Mouse (Mus musculus): ENCODE measurements around the gene 4931428L18Rik. TPM values are rescaled to one million over a fixed set of nuclear protein-coding genes. Genes with fewer than 3 reads are reported as not detected.
A peak's percentile ranks its signal among the peaks of the same experiment; 100 is the strongest.

Gene 4931428L18Rik
- total RNA-seq, 2 experiments from 2014 or later, result not detected

DNA sequence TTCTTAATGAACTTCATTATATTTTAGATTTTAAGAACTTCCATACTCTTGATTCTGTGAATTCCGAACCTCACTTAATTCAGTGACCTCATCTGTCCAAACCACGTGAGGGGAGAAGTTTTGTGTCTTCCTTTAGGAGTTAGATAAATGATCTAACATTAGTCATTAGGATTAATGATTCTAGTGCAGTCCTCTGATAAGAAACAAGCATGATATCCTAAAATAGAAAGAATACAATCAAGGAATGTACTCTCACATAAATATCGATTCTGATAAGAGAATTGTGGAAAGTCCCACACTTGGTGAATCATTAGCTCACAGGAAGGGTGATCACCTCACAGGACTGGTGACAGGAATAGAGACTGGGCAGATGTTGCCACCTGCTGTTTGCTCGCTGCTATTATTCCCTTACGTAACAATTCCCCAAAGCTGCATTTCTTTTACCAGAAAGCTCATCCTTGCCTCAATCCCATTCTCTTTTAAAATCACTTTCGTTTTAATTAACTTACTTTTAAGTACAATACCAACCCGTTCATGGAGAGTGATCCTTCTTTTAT is 68.6 kb downstream of the 4931428L18Rik start:
- intact Hi-C loops (cut with DNase I), result no loop called here
- DNase-seq, result peak; percentile 41

GRCm38 (mm10) chr1:31152799-31153426 is 69.6 kb downstream of the 4931428L18Rik start:
- DNase-seq, result no peak
- intact Hi-C loops (cut with DNase I), result no loop called here

DNA sequence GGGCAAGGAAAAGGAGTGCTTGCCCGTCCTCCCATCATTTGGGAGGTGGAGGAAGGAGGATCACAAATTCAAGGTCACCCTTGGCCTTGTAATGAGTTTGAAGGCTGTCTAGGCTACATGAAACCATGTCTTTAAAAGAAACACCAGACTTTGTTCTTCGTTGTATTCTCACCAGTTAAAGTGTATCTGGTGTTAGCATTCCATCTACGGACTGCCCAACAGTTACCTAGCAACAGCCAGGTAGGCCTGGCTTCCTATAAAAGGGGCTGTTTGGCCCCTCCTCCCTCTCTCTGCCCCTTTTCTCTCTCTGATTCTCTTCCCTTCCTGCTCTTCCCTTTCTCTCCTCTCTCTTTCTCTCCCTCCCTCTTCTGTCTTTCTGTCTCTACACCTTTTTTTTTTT is 71.9 kb downstream of the 4931428L18Rik start:
- intact Hi-C loops (cut with DNase I), result no loop called here

GRCm38 (mm10) chr1:31149671-31150070 is 72.8 kb downstream of the 4931428L18Rik start:
- no peak for DNase-seq
- intact Hi-C loops (cut with DNase I), result no loop called here

More for the DNA sequence above, 71.9 kb downstream of the 4931428L18Rik start:
- no peak for DNase-seq

DNA sequence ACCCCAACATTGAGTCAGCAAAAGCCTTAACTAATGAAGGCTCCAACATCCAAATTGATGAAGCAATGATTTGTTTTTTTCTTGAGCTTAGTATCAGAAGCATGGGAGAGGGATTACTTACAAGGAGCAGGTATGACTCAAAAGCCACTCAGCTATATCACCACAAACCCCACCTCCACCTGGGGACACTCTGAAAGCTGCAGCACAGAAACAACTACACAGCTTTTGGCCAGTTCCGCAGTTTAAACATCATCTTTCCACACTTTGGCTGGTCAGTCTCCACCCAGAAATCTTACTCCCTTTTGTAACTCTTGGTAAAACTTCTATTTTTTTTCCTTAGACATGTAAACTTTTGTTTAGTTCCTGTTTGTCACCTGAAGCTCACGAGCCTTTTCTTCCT is 78.9 kb downstream of the 4931428L18Rik start:
- intact Hi-C loops (cut with DNase I), result no loop called here
- DNase-seq, result no peak

DNA sequence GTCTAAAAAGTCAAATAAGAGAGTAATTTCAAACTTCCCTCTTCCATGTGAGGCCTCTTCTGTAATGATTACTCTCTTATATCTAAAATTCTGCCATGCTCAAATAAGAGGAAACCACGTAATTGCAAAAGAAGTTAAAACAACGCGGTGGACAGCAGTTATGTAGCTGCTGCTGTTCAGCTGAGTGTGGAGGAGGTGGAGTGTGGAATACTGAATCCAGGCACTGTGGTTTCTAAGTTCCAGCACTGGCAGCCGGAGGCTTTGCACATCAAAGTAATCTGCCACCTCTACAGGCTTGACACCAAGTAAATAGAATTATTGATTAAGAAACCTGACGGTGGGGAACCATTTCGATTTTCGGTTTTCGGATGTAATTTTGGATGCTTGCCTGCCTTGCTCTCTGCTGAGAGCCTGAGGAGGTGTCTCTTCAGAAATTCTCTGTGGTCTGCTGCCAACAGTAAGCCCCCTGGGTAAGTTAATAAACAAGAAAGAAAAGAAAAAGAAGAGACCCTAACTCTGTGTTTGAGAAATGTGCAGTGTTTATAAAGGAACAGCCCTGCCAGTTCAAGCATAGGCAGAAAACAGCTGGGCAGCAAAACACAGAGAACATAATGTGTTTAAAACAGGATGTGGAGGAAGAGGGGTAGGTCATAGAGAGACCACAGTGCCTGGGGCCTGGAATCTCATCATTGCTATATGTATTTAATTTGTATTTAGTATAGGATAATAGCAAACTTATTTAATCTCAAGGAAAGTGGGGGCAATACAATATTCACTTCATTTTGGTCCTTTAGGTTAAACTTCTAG is 80.0 kb downstream of the 4931428L18Rik start:
- intact Hi-C loops (cut with DNase I), result no loop called here
- no peak for DNase-seq

- intact Hi-C loops (cut with DNase I), result no loop called here
- no peak for DNase-seq
Observed at GRCm38 (mm10) chr1:31138387-31138786, 84.1 kb downstream of the 4931428L18Rik start.

GRCm38 (mm10) chr1:31113466-31113865 is 109.0 kb downstream of the 4931428L18Rik start:
- no peak for DNase-seq
- intact Hi-C loops (cut with DNase I), result no loop called here

DNA sequence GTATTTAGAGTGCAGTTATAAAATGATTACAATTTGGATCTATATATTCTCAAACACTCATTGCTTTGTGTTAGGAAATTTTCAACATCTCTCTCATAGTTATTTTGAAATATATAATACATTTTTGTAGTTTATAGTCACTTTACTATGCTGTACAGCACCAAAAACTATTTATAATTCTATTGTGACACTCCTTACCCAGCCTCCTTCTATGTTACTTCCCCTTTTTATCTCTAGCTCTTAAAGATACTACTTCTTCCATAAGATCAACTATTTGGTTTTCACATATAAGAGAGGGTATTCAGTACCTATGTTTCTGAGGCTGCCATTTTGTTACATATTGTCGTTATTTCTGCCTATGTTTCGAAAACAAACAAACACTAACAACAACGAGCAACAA is 114.5 kb downstream of the 4931428L18Rik start:
- DNase-seq, result no peak
- intact Hi-C loops (cut with DNase I), result no loop called here

- peak; percentile 64 for DNase-seq
Observed at GRCm38 (mm10) chr1:31102863-31103657, 119.4 kb downstream of the 4931428L18Rik start.

DNA sequence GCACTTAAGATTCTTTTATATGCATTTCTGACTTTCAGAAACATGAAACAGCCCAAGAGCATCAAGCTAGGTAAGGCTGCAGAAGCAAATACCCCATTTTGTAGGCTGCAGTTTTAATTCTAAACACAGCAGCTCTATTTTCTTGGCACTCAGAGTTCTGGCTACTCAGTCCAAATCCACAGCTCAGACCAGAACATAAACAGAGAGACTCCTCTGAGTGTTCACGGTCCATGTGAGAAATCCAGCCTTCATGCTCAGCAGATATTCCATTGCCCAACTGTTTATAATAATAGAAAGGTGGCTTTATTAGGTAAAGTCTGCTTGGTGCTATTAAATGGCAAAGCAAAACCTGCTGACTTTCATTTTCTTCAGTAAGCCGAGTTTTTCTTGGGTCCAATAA is 120.2 kb downstream of the 4931428L18Rik start:
- intact Hi-C loops (cut with DNase I), result no loop called here
- DNase-seq, result no peak

More at GRCm38 (mm10) chr1:31102863-31103657, 119.4 kb downstream of the 4931428L18Rik start:
- intact Hi-C loops (cut with DNase I), result no loop called here

DNA sequence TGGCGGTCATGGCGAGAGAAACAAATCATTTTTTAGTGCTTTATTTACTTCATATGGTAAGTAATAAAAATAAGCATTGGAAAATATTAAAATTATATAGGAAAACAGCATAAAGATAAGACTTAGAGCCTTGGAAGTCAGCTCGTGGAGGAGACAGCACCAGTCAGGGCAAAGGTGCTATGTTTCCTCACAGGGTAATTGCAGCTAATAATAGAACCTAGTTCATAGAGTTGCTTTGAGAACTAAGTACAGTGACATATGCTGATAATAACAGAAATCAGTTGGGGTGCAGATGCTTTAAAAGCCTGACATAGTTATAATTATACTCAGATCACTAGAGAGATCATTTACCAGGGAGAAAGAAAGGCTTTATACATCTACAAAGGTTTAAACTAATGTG is 125.3 kb downstream of the 4931428L18Rik start:
- no peak for DNase-seq
- intact Hi-C loops (cut with DNase I), result no loop called here

GRCm38 (mm10) chr1:31096466-31096793 is 126.1 kb downstream of the 4931428L18Rik start:
- intact Hi-C loops (cut with DNase I), result no loop called here
- DNase-seq, result no peak

GRCm38 (mm10) chr1:31095706-31096465 is 126.6 kb downstream of the 4931428L18Rik start:
- intact Hi-C loops (cut with DNase I), result no loop called here
- no peak for DNase-seq

GRCm38 (mm10) chr1:31094792-31095191 is 127.7 kb downstream of the 4931428L18Rik start:
- no peak for DNase-seq
- intact Hi-C loops (cut with DNase I), result no loop called here

DNA sequence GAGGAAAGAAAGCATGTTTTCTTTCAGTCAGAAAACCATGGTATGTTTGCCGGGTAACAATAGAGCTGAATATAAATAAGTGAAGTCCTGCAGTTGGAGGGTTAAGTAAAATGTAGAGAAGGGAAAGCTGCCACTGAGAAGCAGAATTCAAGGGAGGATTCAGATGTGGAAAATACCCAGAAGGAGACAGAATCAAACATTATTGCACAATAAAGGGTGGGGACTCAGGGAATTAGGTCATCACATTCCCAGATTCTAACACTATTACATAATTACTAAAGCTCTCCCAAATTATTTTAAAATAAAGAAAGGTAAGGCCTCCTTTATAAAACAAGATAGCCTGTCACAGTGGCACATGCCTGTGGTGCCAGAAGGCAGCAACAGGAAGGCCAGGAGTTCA is 128.5 kb downstream of the 4931428L18Rik start:
- no peak for DNase-seq
- intact Hi-C loops (cut with DNase I), result no loop called here

DNA sequence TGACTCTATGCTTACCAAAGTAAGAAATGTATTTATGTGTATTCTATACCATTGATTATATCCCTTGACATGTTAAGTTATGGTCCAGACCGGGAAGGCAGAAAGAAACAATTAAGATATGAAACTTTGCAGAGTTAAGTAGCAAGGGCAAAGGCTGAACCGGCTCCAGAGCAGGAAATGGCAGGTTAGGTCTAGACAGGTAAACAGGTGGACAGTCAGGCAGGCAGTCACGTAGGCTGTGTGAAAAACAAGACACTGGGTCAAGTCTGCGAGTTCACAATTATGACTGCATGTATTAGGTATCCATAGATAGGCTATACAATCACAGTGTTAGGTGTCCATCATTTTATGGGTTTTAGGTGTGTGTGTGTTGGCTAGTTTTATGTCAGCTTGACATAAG is 133.8 kb downstream of the 4931428L18Rik start:
- intact Hi-C loops (cut with DNase I), result no loop called here
- DNase-seq, result no peak

DNA sequence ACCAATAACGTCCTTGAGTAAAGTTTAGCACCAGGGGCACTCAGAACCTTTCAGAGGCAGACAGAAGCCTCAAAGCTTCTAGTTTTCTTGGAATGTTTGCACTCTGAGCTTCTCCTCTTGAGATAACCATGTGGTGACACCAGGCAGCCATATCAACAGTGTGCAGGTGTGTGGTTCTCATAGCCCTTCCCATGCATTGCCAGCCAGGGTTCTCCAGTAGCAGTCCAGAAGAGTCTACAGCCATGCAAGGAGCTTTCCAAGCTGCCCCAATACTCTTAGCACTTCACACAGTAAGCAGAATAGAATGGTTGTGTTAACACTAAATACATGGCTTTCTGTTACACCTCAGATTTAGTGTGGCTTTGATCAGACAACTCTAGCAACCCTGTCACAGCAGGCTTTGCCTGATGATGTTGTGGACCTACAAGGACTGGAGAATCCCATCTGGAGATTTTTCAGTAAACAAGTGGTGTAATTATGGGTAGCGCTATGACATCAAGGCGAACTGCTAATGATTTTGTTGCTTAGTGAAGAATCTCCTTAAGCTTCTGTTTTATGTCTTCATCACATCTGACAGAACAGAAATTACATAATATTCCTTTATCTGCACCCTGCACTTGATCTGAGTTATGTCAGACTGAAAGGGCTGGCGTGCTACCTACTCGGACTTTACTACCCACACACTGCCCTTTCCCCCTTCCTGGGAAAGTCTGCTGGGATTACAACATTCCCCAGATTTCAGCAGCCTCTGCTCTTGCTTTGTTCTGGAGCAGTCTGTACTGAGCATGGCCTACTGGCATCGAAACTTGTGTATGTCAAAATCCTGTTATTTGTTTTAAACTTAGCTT is 149.7 kb downstream of the 4931428L18Rik start:
- DNase-seq, result no peak
- intact Hi-C loops (cut with DNase I), result no loop called here

DNA sequence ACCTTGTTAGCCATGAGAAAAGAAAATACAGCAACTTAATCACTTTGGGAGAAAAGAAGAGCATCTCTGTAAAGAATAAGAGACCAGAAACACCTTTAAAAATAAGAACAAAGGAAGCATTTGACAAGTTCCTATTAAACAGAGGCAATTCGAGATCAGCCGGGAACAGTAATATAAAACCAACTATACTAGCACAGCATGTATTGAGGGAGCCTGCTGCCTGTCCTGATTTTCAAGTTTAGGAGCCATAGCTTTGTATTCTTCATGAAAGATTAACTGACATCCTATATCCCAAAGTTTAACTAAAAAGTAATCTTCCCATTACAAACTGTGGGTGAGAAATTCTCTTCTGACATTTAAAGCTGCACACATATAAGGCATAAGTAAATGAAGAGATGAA is 151.3 kb downstream of the 4931428L18Rik start:
- intact Hi-C loops (cut with DNase I), result no loop called here
- no peak for DNase-seq

All from left cerebral cortex, postnatal 4 days (tissue).